Comparison of ENCODE assay signal across 15 mouse cellular contexts in genomic region chr14:27927369-27927768, GRCm38 (mm10).
"Had no signal": no experiment of that assay in that cellular context is flagged by ENCODE, and none has a peak within 500 bp of the region (broad histone marks: within the 10 kb centered on the region; RNA-seq: fewer than 3 reads in every experiment).

No protein-coding gene starts in this region.

- H3K9ac ChIP-seq: neural tube, embryonic 12.5 days; neural tube, embryonic 13.5 days; neural tube, embryonic 15.5 days; stomach, embryonic 15.5 days had no signal

- H3K27ac ChIP-seq: neural tube, embryonic 12.5 days; neural tube, embryonic 13.5 days; neural tube, embryonic 15.5 days; stomach, embryonic 15.5 days; stomach, postnatal 0 days had no signal

- H3K4me2 ChIP-seq: neural tube, embryonic 12.5 days; neural tube, embryonic 13.5 days; neural tube, embryonic 15.5 days; stomach, embryonic 15.5 days had no signal

- H3K9me3 ChIP-seq: neural tube, embryonic 12.5 days; neural tube, embryonic 13.5 days; neural tube, embryonic 15.5 days; stomach, embryonic 15.5 days had no signal

- H3K27me3 ChIP-seq: neural tube, embryonic 12.5 days; neural tube, embryonic 13.5 days; neural tube, embryonic 15.5 days; stomach, embryonic 15.5 days had no signal

- DNase-seq: retina, postnatal 1 day; right cerebral cortex, postnatal 14 days; right cerebral cortex, postnatal 25 days; spleen, adult 18-20 months; thymus, adult 18-20 months; thymus, adult 2 months; thymus, postnatal 14 days; thymus, postnatal 25 days; thymus, postnatal 36 days; thymus, postnatal 4 days had no signal

- H3K4me3 ChIP-seq: neural tube, embryonic 12.5 days; neural tube, embryonic 13.5 days; neural tube, embryonic 15.5 days; stomach, embryonic 15.5 days had no signal

- H3K4me1 ChIP-seq: neural tube, embryonic 12.5 days; neural tube, embryonic 13.5 days; neural tube, embryonic 15.5 days; stomach, embryonic 15.5 days had no signal

- H3K36me3 ChIP-seq: neural tube, embryonic 12.5 days; neural tube, embryonic 13.5 days; neural tube, embryonic 15.5 days; stomach, embryonic 15.5 days had no signal
